Mouse (Mus musculus) layer of hippocampus, postnatal 10 days (tissue): ENCODE results near the gene Pcolce. TPM values are rescaled to one million over a fixed set of nuclear protein-coding genes. Genes with fewer than 3 reads are reported as not detected.

Experiments used
- DNase-seq, 2 experiments: peaks; one replicate each; pipeline ENCODE4 v3.0.0; 2021; ENCODE audit warnings: low spot score in 2 of 2
- total RNA-seq, 2 experiments: library from RNA; stranded (reverse); gene quantifications; 2 replicates each; pipeline ENCODE4 v1.2.3; 2021

Gene Pcolce
- total RNA-seq, 2 experiments from 2014 or later: 10.7 to 12.0 TPM

GRCm38 (mm10) chr5:137597625-137598024 lies 16.0 kb downstream of the Pcolce start:
- DNase-seq: no peak

- no peak for DNase-seq
These were observed 16.9 kb downstream of the Pcolce start for GRCm38 (mm10) chr5:137596601-137597261.

GRCm38 (mm10) chr5:137595921-137596320 lies 17.7 kb downstream of the Pcolce start:
- no peak for DNase-seq

- DNase-seq: no peak
These were observed 23.1 kb downstream of the Pcolce start for GRCm38 (mm10) chr5:137590507-137590906.

- DNase-seq: peak; percentile 67 to 75
These were observed 28.6 kb downstream of the Pcolce start for GRCm38 (mm10) chr5:137584976-137585375.

GRCm38 (mm10) chr5:137583670-137584169 lies 29.9 kb downstream of the Pcolce start:
- DNase-seq: peak; percentile 64 to 75

- no peak for DNase-seq
These were observed 30.9 kb downstream of the Pcolce start for GRCm38 (mm10) chr5:137582702-137583101.

GRCm38 (mm10) chr5:137580246-137580645 lies 33.3 kb downstream of the Pcolce start:
- DNase-seq: no peak

- DNase-seq: peak; percentile 56 to 57
These were observed 39.1 kb downstream of the Pcolce start for GRCm38 (mm10) chr5:137574470-137574901.

- no peak for DNase-seq
These were observed 42.6 kb downstream of the Pcolce start for GRCm38 (mm10) chr5:137570691-137571586.

- no peak for DNase-seq
These were observed 43.4 kb downstream of the Pcolce start for GRCm38 (mm10) chr5:137570181-137570580.

GRCm38 (mm10) chr5:137569665-137570064 lies 43.9 kb downstream of the Pcolce start, which contains the start of gene Tfr2:
TSS of gene Tfr2 (plus strand) at chr5:137569840.
- DNase-seq: no peak

- DNase-seq: no peak
These were observed 44.6 kb downstream of the Pcolce start for GRCm38 (mm10) chr5:137569031-137569430.

GRCm38 (mm10) chr5:137568223-137568798 lies 45.3 kb downstream of the Pcolce start:
- DNase-seq: no peak

- no peak for DNase-seq
These were observed 47.2 kb downstream of the Pcolce start for GRCm38 (mm10) chr5:137566416-137566815.

- no peak for DNase-seq
These were observed 47.8 kb downstream of the Pcolce start for GRCm38 (mm10) chr5:137565744-137566143.

GRCm38 (mm10) chr5:137562965-137563364 lies 50.6 kb downstream of the Pcolce start:
- DNase-seq: peak in 1 of 2 experiments; percentile 25

GRCm38 (mm10) chr5:137561556-137561955 lies 52.0 kb downstream of the Pcolce start:
- DNase-seq: no peak
